Mouse (Mus musculus): ENCODE measurements around the gene Rpl3.

GRCm38 (mm10) chr15:80054034-80054710, 37.5 kb downstream of the Rpl3 start:
- no peak for TF ChIP-seq POLR2A (IDR thresholded peaks at IDR 0.05; ENCODE audit: borderline replicate concordance, extremely low read depth, low read depth, low read length)
- no peak for TF ChIP-seq CTCF (IDR thresholded peaks at IDR 0.05; ENCODE audit: insufficient read depth, low read length)
